Mouse (Mus musculus) gastrocnemius, postnatal 25 days (tissue): Measurements from ENCODE around the gene Neurod4. TPM values are rescaled to one million over a fixed set of nuclear protein-coding genes. Genes with fewer than 3 reads are reported as not detected.
"Not testable (repeated sequence)": the region's sequence is repeated elsewhere in the genome, so short reads cannot be mapped to it uniquely, and the experiment has no call there.

Source experiments
- DNase-seq: peaks from one replicate; pipeline ENCODE4 v3.0.0; 2022
- long read RNA-seq, 2 experiments: library from polyadenylated mRNA; stranded (forward); transcript quantifications; one replicate each; pipeline ENCODE4 v2.0.0; 2021
- total RNA-seq, 2 experiments: library from RNA; stranded (reverse); gene quantifications; 1 replicate in 1 of 2; 2 replicates in 1 of 2; pipeline ENCODE4 v1.2.3; 2021

Neurod4 gene
- total RNA-seq = not detected
- long read RNA-seq, experiment 1 = 0 reads
- long read RNA-seq, experiment 2 = 0 reads

GRCm38 (mm10) chr10:130280066-130280465 is at the start of gene Neurod4:
Gene Neurod4 (minus strand): TSS chr10:130280240.
- no peak for DNase-seq

GRCm38 (mm10) chr10:130324243-130324642 is 44.2 kb upstream of the Neurod4 start:
- DNase-seq = no peak

DNA sequence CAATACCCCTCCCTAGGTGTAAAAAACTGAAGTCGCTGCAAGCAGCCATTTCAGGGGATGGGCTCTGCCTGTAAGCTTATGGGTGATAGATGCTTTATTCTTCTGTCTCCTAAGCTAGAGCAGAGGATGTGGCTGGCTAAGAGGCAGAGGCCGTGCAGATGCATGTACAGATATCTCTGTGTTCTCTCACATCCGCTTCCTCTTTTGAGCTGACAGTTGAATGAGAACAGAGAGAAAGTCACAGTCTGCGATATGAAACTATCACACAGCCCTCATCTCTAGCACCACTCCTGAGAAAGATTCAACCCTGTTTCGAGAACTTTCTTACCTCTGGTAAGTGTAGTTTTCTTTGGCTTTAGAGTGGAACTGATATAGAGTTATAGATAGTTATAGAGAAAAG is 42.6 kb upstream of the Neurod4 start, which contains the start of gene Tespa1:
Tespa1 (plus strand) TSS at position 234 of the 400 bp plus-strand sequence.
- peak; percentile 17 for DNase-seq

DNA sequence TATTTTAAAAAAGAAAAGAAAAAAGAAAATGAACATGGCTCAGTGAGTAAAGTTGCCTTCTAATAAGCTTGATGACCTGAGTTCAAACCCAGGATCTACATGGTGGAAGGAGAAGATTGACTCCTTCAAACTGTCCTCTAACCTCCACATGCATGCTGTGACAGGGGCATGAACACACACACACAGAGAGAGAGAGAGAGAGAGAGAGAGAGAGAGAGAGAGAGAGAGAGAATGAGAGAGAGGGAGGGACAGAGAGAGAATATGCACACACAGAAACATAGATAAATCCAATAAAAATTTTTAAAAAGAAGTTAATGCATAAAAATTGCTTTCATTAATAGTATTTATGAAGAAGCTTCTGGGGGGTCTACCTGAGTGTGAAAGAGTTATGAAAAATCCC is 42.0 kb upstream of the Neurod4 start:
- DNase-seq = no peak

GRCm38 (mm10) chr10:130320715-130321114 is 40.7 kb upstream of the Neurod4 start:
- DNase-seq = no peak

GRCm38 (mm10) chr10:130318720-130319119 is 38.7 kb upstream of the Neurod4 start:
- no peak for DNase-seq

- no peak for DNase-seq
Observed at GRCm38 (mm10) chr10:130315846-130316245, 35.8 kb upstream of the Neurod4 start.

DNA sequence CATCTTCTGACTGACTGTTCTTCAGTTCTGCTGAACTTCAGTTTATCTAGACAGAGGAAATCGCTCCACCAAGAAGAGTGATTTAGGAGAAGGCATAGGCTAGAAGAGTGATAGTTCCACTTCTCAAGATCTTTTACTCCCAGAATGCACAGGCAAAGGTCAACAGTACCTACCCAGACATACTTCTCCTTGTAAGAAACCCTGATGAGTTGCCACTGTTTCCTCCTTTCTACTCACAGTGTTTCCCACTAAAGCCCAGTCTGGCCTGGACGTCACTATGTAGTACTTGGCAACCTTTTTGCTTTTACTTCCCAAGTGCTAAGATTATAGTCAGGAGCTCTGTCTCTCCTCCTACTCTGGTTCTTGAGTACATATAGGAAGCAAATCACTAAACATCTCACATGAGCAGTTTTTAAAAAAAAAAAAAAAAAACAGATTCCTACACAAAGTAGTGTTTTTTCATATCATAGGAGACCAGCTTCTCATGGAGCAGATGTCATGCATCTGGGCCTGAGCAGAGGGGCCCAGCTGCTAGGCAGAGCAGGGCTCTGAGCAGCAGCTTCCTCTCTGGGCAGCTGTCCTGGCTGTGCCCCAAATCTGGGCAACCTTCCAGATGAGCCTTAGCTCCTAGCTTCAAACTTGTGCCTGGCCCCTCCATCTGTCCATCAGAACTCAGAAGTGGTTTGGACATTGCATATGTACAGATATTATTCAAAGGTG is 34.2 kb upstream of the Neurod4 start:
- DNase-seq = peak; percentile 21

DNA sequence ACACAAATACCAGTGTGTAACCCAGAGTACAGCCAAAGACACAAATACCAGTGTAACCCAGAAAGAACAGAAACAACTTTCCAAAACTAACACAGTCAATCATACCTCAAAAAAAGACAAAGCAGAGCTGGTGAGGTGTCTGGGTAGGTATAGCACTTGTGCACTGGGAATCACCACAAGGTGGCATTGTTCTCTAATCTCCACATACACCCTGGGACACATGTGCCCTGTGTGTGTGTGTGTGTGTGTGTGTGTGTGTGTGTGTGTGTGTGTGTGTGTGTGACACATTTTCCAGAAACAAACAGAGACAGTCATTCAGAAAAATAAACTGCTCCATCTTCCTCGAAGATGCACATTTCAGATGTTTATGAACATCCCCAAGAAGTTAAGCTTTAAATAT is 33.5 kb upstream of the Neurod4 start:
- no peak for DNase-seq

DNA sequence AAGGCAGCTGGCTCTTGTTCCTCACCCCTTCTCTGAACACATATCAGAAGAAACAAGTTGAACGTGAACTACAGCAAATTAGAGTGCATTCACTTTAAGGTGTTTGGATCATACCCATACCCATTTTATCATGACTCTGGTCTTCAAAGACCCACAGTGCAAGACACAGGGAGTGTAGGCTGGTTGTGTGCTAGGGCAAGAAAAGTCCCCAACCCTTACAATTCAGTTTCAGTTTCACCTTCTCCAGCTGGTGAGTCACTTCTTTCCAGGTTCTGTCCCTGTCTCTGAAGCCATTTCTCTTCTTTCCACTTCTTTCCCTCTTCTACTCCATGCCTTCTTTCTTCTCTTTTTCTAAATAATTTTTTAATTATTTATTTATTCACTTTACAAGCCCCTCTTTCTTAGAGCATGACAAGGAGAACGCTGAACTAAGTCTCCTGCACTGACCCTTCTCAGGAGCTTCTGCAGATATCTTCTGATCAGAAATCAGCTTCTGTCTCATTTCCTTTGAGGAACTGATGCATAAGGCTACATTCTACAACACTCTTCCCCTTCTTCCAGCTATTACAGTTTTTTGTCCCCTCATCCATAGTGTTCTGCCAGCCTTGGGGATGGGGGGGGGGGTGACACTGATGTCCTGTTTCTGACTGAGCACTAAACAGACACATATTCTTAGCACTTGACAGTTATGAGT is 31.6 kb upstream of the Neurod4 start:
- no peak for DNase-seq

DNA sequence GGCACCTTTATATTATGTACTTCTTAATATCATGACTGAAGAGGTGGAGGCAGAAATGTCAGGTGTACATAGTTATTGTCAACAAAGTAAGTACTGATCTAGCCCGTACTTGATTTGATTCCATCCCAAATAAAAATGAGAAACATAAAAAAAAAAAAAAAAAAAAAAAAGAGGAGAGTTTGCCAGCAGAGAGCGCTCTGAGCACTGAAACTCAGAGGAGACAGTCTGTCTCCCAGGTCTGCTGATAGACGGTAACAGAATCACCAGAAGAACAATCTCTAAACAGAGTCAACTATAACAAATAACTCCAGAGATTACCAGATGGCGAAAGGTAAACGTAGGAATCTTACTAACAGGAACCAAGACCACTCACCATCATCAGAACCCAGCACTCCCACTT is 24.1 kb upstream of the Neurod4 start:
- not testable (repeated sequence) for DNase-seq

- not testable (repeated sequence) for DNase-seq
Observed at GRCm38 (mm10) chr10:130298748-130299147, 18.7 kb upstream of the Neurod4 start.

DNA sequence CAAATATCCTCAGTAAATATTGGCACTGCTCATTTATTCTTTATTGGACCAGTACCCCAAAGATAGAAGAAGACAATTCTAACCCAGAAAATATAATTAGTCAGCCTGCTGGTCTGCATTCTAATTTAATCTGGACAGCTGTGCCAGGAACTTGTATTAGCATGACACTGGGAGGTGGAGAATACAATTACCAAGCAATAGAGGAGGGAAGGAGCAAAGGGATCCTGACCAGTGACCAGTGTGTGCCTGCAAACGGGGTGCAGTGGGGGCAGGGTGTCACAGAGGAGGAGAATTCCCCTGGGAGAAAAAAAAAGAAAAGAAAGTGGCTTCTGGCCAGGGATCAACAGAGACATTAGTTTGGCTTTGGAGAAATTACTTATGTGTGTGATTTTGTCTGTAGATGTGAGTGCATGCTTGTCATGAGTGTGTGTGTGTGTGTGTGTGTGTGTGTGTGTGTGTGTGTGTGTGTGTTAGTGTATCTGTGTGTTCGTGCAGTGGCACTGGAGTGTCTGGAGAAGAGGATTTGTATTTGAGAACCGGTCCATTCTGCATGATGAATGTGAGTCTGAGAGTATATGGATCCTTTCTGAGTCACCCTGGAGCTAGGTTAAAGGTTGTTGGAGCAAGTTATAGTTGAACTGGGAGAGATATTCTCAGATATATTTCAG is 13.8 kb upstream of the Neurod4 start:
- DNase-seq = no peak

DNA sequence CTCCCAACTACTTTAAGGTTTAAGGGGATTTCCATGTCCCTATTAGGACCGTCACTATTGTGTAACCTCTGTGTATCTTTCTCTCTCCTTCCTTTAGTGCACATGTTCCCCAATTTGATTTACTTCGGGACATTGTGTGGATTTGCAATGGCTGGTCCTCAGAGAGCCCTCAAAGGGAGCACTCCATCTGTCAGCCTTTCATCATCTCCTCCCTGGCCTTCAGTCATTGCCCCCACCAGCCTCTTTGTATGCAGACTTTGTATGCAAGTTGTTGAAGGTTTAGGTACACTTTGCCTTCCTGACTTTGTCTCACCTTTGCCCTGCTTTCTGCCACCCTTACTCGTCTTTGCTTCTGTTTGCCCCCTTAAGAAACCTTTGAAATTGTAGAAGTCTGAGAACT is 8.0 kb upstream of the Neurod4 start:
- no peak for DNase-seq

DNA sequence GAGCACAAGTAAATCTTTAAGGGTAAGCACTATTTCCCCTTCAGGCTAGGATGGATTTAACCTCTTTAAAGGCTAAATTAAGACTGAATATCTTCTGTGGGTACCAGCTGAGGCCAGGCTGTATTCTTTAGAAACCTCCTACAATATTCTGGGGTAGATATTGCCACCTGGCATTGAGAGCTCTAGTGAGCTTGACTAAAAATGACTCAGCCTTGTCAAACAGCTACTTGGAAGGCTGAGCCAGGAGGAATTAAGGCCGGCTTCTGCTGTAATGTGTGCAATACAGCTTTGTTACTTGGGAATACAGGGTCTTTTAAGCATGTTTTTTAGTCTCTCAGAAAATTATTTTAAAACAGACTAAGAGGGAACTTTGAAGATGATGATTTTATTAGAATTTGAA is 7.2 kb upstream of the Neurod4 start:
- DNase-seq = no peak

GRCm38 (mm10) chr10:130281982-130282449 is 2.0 kb upstream of the Neurod4 start:
- DNase-seq = no peak

GRCm38 (mm10) chr10:130276496-130276895 is 3.5 kb downstream of the Neurod4 start:
- no peak for DNase-seq

DNA sequence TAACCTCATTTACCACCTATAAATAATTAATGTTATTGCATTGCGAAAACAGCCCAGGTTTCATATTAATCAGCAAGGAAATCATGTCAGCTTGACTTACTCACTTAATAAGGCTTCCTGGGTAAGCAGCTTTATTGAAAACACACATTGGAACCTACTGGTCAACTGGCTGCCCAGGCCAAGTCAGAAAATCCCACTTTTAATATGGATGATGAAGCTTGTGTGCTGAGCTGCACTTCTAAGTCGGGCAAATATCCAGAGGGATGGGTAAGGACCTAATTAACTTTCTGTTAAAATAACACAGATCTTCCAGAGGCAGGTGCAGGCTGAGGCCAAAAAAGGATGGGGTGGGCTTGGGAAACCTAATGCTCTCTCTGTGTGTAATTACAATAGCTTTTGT is 4.3 kb downstream of the Neurod4 start:
- DNase-seq = no peak

DNA sequence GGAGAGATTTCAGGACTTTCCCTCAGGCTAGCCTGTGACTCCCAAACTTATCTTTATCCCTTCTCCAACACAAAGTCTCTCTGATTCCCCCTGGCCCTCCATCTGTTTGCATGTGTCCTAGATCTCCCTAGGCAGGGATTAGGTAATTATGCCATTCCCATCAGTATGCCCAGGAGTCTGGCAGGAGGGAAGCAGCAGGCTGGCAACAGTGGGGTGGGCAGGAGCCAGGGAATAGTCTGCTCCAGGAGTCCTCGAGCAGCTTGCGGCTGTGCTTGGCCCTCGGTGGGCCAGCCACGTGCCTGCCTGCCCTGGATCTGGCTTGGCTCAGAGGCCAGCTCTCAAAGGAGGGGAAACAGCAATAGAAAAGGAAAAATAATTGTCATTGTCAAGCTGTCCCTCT is 16.8 kb downstream of the Neurod4 start:
- DNase-seq = peak; percentile 25

GRCm38 (mm10) chr10:130259483-130259882 is 20.6 kb downstream of the Neurod4 start:
- no peak for DNase-seq

GRCm38 (mm10) chr10:130244271-130244670 is 35.8 kb downstream of the Neurod4 start:
- DNase-seq = no peak

- no peak for DNase-seq
Observed at GRCm38 (mm10) chr10:130238318-130239209, 41.5 kb downstream of the Neurod4 start.
